Mouse (Mus musculus) activated CD4-positive, CD25-positive, alpha-beta regulatory T cell, adult 9 weeks (primary cell): Measurements from ENCODE around the gene Tmem189. TPM values are rescaled to one million over a fixed set of nuclear protein-coding genes. Genes with fewer than 3 reads are reported as not detected.

Source experiments
- polyA plus RNA-seq: library from polyadenylated mRNA; unstranded; fragments of 100-300 nt; shearing (Covaris generic); gene quantifications from one replicate; pipeline ENCODE4 v1.2.1, GENCODE M21; 2017

The Tmem189 gene
- polyA plus RNA-seq, result 10.0 TPM

DNA sequence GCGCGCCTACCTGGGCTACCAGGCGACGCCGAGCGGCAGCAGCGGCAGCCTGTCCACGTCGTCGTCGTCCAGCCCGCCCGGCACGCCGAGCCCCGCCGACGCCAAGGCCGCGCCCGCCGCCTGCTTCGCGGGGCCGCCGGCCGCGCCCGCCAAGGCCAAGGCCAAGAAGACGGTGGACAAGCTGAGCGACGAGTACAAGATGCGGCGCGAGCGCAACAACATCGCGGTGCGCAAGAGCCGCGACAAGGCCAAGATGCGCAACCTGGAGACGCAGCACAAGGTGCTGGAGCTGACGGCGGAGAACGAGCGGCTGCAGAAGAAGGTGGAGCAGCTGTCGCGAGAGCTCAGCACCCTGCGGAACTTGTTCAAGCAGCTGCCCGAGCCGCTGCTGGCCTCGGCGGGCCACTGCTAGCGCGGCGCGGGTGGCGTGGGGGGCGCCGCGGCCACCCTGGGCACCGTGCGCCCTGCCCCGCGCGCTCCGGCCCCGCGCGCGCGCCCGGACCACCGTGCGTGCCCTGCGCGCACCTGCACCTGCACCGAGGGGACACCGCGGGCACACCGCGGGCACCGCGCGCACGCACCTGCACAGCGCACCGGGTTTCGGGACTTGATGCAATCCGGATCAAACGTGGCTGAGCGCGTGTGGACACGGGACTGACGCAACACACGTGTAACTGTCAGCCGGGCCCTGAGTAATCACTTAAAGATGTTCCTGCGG is at the start of gene Tmem189:
Tmem189 (minus strand) TSS at position 322 of the 718 bp plus-strand sequence.

DNA sequence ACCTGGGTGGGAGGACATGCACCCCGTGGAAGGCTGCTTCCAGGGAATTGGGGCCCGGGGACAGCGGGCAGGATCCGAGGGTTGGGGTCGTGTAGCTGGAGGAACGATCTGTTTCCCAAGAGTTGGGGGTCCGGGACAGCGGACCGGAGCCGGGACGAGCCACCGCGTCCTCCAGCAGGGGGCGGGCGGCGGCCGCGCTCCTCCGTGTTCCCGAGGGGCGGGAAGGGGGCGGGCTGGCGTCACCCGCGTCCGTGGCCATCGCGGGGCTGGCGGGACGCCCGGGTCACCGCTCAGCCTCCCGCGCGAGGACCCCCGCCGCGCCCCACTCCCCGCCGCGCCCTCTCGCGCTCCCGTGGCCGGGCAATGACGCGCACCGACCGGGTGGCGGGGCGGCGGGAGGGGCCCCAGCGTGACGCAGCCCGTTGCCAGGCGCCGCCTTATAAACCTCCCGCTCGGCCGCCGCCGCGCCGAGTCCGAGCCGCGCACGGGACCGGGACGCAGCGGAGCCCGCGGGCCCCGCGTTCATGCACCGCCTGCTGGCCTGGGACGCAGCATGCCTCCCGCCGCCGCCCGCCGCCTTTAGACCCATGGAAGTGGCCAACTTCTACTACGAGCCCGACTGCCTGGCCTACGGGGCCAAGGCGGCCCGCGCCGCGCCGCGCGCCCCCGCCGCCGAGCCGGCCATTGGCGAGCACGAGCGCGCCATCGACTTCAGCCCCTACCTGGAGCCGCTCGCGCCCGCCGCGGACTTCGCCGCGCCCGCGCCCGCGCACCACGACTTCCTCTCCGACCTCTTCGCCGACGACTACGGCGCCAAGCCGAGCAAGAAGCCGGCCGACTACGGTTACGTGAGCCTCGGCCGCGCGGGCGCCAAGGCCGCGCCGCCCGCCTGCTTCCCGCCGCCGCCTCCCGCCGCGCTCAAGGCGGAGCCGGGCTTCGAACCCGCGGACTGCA is 847 bp downstream of the Tmem189 start, which contains the start of gene Cebpb:
Cebpb (plus strand) TSS at position 418 of the 954 bp plus-strand sequence.

DNA sequence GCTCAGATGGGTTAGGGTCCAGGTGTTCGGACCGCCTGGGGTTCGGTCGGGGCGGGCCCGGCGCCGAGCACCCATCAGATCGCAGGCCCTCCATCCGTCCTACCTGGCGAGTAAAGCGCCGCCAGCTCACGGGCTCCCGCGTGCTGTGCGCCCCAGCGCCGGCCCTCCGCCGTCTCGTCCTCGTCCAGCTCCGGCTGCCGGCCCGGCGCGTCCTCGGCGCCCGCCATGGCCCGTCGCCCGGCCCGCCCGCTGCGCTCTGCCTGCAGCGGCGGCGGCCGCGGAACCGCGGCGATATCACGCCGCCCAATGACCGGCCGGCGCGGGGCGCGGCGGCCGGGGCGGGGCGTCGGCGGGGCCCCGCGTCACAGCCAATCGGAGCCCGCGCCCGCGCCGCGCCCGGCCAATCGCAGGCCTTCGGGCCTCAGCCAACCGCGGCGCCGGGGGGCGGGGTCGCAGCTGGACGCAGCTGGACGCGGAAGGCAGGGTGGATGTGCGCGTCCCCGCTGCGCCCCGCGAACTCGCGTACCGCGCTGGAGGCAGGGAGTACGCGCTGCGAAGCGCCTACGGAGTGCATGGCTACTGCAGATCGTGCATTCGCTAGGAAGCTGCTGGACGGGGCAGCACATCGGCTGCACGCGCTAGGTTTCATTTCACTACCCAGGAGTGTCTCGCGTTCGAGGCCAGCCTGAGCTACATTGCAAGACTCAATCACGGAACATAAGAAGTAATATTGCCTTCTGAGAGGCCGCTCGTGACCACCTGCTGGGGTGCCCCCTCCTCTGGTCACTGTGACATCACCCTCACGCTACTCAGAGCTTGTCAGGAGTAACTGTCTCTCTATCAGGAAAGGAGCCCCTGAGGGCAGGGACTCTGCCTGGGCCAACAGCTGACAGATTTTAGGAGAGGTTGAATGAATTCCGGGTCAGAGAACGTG is 28.1 kb downstream of the Tmem189 start, which contains the start of gene Gm20431:
Gm20431 (minus strand) TSS at position 227 of the 934 bp plus-strand sequence.

DNA sequence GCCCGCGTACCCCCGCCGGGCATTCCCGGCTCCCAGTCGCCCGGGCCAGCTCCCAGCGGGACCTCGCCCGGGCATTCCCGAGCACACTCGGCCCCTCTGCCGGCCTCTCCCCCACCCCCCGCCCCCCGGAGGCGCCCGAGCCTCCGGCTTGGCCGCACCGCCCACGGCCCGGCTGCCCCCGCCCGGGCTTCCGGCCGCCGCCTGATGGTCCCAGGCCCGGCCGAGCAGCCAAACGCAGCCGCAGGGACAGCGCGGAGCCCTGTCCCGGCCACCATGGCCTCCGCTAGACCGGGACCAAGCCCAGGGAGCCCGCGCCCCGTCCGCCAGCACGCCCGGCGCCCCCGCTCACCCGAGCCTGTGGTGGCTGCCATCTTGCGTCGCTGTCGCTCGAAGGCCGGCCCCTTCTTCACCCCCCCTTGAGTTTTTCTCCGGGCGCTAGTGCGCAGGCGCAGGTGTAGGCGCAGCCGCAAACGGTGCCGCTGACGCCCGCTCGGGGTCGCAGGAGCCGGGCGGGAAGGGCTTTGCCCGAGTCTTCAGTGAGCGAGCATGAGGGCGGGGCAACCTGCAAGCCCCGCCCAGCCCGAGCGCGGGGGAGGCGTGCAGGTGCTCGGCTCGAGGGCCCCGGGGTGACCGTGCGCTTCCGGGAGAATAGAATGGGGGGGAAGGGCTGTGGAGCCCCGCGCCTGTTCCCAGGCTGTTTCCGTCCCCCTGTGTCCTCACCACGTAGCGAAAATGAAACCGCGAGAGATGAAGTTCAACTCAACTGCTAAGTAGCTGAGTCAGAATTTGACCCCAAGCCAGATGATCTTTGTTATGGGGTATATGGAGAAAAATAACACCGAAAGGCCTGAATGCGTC is 57.8 kb downstream of the Tmem189 start, which contains the start of gene Ube2v1:
Ube2v1 (minus strand) TSS at position 505 of the 858 bp plus-strand sequence.

Other genes starting within 250 kb of the Tmem189 start
- 305 TPM for gene Rnf114, start 197.2 kb downstream of the Tmem189 start, polyA plus RNA-seq
- gene Spata2, start 196.9 kb downstream of the Tmem189 start, polyA plus RNA-seq, result 38.2 TPM
- not detected for gene Snai1, start 151.6 kb downstream of the Tmem189 start, polyA plus RNA-seq
- 369 TPM for gene Ube2v1, start 57.7 kb downstream of the Tmem189 start, polyA plus RNA-seq
- not detected for gene Gm20431, start 28.3 kb downstream of the Tmem189 start, polyA plus RNA-seq
- 0.43 TPM for gene Cebpb, start 907 bp downstream of the Tmem189 start, polyA plus RNA-seq
- 171 TPM for gene Ptpn1, start 242.2 kb upstream of the Tmem189 start, polyA plus RNA-seq